Mouse (Mus musculus) G1E (cell line): ENCODE data around the gene Zfp523. TPM values are rescaled to one million over a fixed set of nuclear protein-coding genes. Genes with fewer than 3 reads are reported as not detected.

Source experiments
- ATAC-seq: 2 replicates; pipeline ENCODE4 v1.8.0; 2016; ENCODE audit warnings: mild to moderate bottlenecking; ENCODE audit not compliant: insufficient number of reproducible peaks, poor library complexity, low FRiP score, severe bottlenecking; ENCODE audit errors: extremely low read depth
- DNase-seq: peaks from one replicate; pipeline ENCODE4 v3.0.0; 2012; ENCODE audit warnings: low spot score
- H3K27me3 ChIP-seq: 2 replicates; pipeline ENCODE4 v1.6.1; 2012; ENCODE audit warnings: mild to moderate bottlenecking, low read length, inconsistent platforms; ENCODE audit not compliant: insufficient read depth
- H3K36me3 ChIP-seq: replicated peaks from 2 replicates; pipeline ENCODE3; 2012; ENCODE audit warnings: mild to moderate bottlenecking, inconsistent platforms
- H3K4me1 ChIP-seq: 2 replicates; pipeline ENCODE4 v1.6.1; 2012; ENCODE audit warnings: low read depth, low read length, inconsistent platforms, mixed read lengths; ENCODE audit not compliant: insufficient read depth
- H3K4me3 ChIP-seq: 2 replicates; pipeline ENCODE4 v1.5.1; 2012; ENCODE audit warnings: low read depth, mild to moderate bottlenecking, inconsistent platforms, low read length, moderate library complexity, mixed read lengths
- H3K9me3 ChIP-seq: replicated peaks from 2 replicates; pipeline ENCODE4 v1.6.1; 2012; ENCODE audit warnings: inconsistent platforms
- CTCF ChIP-seq: IDR thresholded peaks from 2 replicates; pipeline ENCODE4 v1.5.1; 2012; ENCODE audit warnings: low read depth, low read length, inconsistent platforms, mixed read lengths
- GATA1 ChIP-seq: IDR thresholded peaks from 2 replicates; pipeline ENCODE4 v1.6.1; 2012; ENCODE audit warnings: borderline replicate concordance, low read length, inconsistent platforms, mixed read lengths
- GATA2 ChIP-seq: IDR thresholded peaks from 2 replicates; pipeline ENCODE4 v1.6.1; 2012; ENCODE audit warnings: low read depth, low read length, inconsistent platforms, borderline replicate concordance
- POLR2AphosphoS5 ChIP-seq: IDR thresholded peaks from 2 replicates; pipeline ENCODE4 v1.6.1; 2012; ENCODE audit warnings: low read depth, low read length, inconsistent platforms; ENCODE audit not compliant: insufficient replicate concordance
- TAL1 ChIP-seq: conservative IDR thresholded peaks from 2 replicates; pipeline ENCODE4 v1.6.1; 2012; ENCODE audit warnings: low read depth, low read length, inconsistent platforms, mixed read lengths
- polyA plus RNA-seq: library from polyadenylated mRNA; stranded (reverse); fragments of >175 nt; gene quantifications from 2 replicates; pipeline ENCODE4 v1.2.3, GENCODE M21; 2012
- total RNA-seq, 2 experiments: library from RNA; stranded (forward) in 1 of 2; stranded (reverse) in 1 of 2; fragments of 200-1000 nt in 1 of 2; fragments of >200 nt in 1 of 2; fragmentation: Nextera tagmentation in 1 of 2; gene quantifications; 2 replicates each; pipeline ENCODE4 v1.2.3; 2014 to 2017

Zfp523 gene
- total and polyA plus RNA-seq, 3 experiments: 11.9 to 39.9 (median 20.8) TPM

- Histone ChIP-seq H3K4me1 (peaks cover 16% of the 10 kb centered on the region), H3K9me3 (no peaks in the 10 kb centered on the region), H3K4me3 (no peak overlapping the region), H3K36me3 (no peaks in the 10 kb centered on the region), H3K27me3 (peaks cover 81% of the 10 kb centered on the region)
- ATAC-seq (no peak), DNase-seq (no peak)
- no peak for TF ChIP-seq GATA2
- no peak for TF ChIP-seq CTCF
- TF ChIP-seq TAL1: no peak
- no peak for TF ChIP-seq POLR2AphosphoS5
- no peak for TF ChIP-seq GATA1
Observed at GRCm38 (mm10) chr17:28170460-28171305, 6.2 kb upstream of the Zfp523 start.

DNA sequence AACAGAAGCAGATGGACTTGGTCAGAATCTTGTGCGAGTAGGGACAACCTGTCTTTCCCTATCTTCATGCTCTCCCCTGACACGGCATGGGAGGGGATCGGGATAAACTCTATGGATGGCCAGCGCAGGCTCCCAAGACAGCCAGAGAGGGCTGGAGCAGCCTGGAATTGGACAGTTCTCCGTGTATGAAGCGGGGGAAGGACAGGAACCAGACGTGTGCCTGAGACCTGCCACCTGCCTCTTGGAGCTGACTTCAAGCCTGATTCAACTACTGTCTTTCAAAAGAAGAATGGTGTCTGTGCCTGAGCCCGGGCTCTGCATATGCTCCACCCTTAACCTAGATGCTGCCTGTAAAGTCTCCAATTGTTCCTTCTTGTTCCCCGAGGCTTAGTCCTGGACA, 4.2 kb upstream of the Zfp523 start:
- no peaks in the 10 kb centered on the region for H3K36me3 ChIP-seq
- H3K27me3 ChIP-seq: peaks cover 69% of the 10 kb centered on the region
- H3K4me3 ChIP-seq: no peak overlapping the region
- H3K4me1 ChIP-seq: peaks cover 27% of the 10 kb centered on the region
- H3K9me3 ChIP-seq: no peaks in the 10 kb centered on the region
- TF ChIP-seq TAL1 (no peak), POLR2AphosphoS5 (no peak), CTCF (no peak), GATA1 (no peak), GATA2 (no peak)
- no peak for DNase-seq
- no peak for ATAC-seq

DNA sequence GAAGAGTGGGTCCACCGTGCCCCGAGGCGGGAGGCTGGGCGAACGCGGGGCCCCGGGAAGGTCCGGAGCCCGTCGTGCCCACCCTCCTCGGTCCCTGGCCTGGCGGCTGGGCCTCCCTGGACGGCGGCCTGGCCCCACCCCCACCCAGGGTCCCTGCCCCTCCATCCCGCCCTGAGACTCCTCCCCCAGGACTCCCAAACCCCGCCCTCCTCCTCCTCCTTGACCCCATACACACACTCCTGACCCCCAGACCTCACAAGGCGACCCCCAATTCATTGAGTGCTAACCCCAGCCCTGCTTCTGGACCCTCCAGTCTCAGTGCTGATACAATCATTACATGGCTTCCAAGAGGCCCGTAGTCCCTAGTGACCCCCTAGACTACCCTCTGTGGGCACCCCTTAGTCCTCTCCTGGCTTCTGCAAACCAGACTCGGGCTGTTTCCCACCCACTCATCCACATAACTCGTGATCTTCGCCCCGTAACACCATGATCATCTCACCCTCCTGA, 664 bp downstream of the Zfp523 start:
- ATAC-seq (0 out of 2 replicates have a peak, but pooled peaks have one; percentile 35), DNase-seq (peak; percentile 65)
- no peak for TF ChIP-seq GATA2
- no peak for TF ChIP-seq POLR2AphosphoS5
- no peak for TF ChIP-seq TAL1
- Histone ChIP-seq H3K27me3 (peaks cover 27% of the 10 kb centered on the region), H3K4me1 (peaks cover 46% of the 10 kb centered on the region), H3K36me3 (peaks cover 30% of the 10 kb centered on the region), H3K4me3 (peak overlapping the region; percentile 85), H3K9me3 (no peaks in the 10 kb centered on the region)

DNA sequence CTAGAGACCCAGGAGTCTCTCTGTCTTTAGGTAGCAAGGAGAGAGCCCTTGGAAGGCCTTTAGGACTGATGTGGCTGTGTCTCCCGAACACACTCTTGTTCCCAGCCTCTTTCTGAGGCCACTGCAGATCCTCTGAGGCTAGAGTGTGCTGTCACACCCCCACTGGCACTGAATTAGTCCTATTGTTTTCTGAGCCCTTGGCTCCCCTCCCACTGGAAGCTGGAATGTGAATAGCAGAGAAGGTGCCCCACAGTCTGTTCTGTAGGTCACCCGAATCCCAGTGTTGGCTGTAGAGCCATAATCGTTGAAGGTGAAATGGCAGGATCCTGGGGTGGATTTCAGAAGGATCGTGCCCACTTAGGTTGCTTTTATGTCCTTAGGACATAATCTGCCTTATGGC, 3.4 kb downstream of the Zfp523 start:
- Histone ChIP-seq H3K4me1 (peaks cover 36% of the 10 kb centered on the region), H3K9me3 (no peaks in the 10 kb centered on the region), H3K36me3 (peaks cover 46% of the 10 kb centered on the region), H3K4me3 (no peak overlapping the region), H3K27me3 (peaks cover 9% of the 10 kb centered on the region)
- no peak for TF ChIP-seq GATA1
- no peak for TF ChIP-seq TAL1
- no peak for TF ChIP-seq CTCF
- no peak for TF ChIP-seq POLR2AphosphoS5
- no peak for TF ChIP-seq GATA2
- ATAC-seq (no peak), DNase-seq (no peak)

- ATAC-seq: no peak
- no peak for TF ChIP-seq CTCF
- TF ChIP-seq GATA1: no peak
- TF ChIP-seq TAL1: no peak
- no peak for TF ChIP-seq POLR2AphosphoS5
- no peak for TF ChIP-seq GATA2
- Histone ChIP-seq H3K9me3 (no peaks in the 10 kb centered on the region), H3K36me3 (peaks cover 53% of the 10 kb centered on the region), H3K27me3 (peaks cover 5% of the 10 kb centered on the region; the same call in 1 of the 2 replicates), H3K4me1 (peaks cover 36% of the 10 kb centered on the region), H3K4me3 (no peak overlapping the region)
- no peak for DNase-seq
Observed at GRCm38 (mm10) chr17:28180783-28181544, 4.0 kb downstream of the Zfp523 start.

- no peak for TF ChIP-seq GATA2
- TF ChIP-seq POLR2AphosphoS5: no peak
- TF ChIP-seq GATA1: no peak
- TF ChIP-seq TAL1: no peak
- TF ChIP-seq CTCF: no peak
Observed at GRCm38 (mm10) chr17:28184971-28185638, 8.2 kb downstream of the Zfp523 start.

More at GRCm38 (mm10) chr17:28184971-28185638, 8.2 kb downstream of the Zfp523 start:
- peaks cover 69% of the 10 kb centered on the region for H3K36me3 ChIP-seq
- no peaks in the 10 kb centered on the region for H3K9me3 ChIP-seq
- H3K4me3 ChIP-seq: no peak overlapping the region
- no peaks in the 10 kb centered on the region for H3K27me3 ChIP-seq
- ATAC-seq (no peak), DNase-seq (no peak)
- peaks cover 9% of the 10 kb centered on the region for H3K4me1 ChIP-seq
